Mouse (Mus musculus): ENCODE measurements at regions not wholly inside any gene's neighbourhood (a gene's known extent, or its start where the extent isn't known, plus 50 kb on each side); places are given as distances from the start of the nearest gene placed in this dataset.

DNA sequence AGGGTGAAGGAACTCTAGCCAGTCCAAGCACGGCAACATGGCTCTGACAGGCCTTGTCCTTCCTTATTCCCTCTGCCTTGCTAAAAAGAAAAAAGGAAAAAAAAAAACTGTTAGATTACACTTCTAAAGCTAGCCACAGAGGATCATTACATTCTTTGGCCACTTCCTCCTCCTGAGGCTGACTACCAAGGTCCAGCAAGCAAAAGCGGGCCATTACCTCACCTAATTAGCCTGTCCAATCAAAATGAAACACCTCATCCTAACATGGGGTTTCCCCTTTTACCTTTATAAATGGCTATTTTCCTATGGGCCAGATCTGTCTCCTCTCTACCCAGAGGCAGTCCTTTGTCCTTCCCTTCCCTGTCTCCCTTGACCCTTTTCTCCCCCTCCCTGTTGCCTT is 102.2 kb downstream of the Pih1h3b start:
- CTCF ChIA-PET, result interaction anchor here (1.2 kb wide), 1 partner anchor 19 kb away, joined by 7 read pairs; no protein-coding TSS in a partner anchor

DNA sequence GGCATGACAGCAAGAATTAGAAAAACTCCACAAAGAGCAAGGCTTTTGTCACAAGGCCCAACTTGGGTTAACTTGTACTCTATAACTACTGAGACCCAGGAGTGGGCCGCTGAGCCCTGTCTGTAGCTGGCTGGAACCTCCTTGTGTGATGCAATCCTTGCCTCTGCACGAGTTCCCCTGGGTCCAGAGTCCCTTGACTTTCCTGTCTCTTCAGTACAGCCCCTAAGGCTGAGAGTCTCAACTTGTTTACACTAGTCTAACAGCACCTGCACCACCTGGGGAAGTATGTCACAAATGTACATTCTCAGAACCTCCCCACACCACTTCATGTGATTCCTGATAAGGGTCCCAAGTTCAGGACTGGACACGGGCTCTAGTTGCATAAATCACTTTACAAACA is 103.3 kb downstream of the Pih1h3b start:
- CTCF ChIA-PET, result no interaction called here

DNA sequence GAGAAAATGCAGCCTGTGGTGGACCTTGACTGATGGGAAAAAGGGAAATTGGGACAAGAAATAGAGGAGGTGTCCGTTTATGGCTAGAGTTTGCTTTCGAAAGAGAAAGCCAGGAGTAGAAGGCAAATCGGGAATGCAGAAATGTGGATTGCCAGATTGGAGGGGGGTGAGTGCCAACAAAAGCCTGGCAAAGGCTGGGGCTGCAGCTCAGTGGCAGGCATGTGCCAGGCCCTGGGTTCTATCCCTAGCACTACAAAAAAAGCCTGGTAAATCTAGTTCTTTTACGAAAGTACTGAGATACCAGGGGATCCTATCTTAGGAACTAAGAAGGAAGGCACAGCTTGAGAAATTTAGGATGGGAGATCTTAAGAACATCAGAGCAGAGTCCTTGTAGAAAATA is 117.2 kb downstream of the Pih1h3b start:
- CTCF ChIA-PET, result no interaction called here

DNA sequence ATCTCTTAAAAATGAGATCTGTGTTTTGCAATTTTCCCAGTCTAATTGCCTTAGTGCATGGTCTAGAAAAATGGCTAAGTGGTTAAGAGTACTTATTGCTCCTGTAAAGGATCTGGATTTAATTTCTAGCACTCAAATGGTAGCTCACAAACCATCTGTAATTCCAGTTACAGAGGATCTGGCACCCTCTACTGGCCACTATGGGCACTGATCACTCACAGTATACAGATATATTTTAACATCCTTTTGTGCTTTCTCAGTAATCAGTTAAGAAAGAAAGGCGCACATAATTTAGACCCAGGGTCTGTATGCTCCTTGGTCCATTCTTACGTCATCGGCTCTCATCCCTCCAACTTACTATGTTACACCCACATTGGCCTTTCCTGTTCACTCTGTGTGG is 120.3 kb downstream of the Pih1h3b start:
- CTCF ChIA-PET, result no interaction called here

DNA sequence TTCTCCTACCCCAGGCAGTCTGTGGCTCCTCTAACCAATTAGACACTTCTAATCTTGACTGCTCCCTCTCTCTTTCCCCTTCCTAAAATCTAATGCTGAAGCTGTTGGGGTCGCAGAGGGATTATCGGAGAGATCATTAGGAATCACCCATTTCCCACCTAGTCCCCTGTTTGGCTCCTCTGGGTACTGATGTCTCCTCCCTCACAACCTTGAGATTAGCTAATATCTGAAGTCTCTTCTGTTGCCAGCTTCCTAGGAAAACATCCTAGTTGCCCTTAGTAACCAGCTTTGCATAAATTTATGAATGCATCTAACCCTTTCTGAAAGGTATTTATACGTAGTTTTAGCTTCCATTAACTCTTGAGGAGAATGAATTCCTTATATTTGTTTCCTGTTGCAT is 138.4 kb upstream of the Frmpd3 start:
- CTCF ChIA-PET, result no interaction called here

DNA sequence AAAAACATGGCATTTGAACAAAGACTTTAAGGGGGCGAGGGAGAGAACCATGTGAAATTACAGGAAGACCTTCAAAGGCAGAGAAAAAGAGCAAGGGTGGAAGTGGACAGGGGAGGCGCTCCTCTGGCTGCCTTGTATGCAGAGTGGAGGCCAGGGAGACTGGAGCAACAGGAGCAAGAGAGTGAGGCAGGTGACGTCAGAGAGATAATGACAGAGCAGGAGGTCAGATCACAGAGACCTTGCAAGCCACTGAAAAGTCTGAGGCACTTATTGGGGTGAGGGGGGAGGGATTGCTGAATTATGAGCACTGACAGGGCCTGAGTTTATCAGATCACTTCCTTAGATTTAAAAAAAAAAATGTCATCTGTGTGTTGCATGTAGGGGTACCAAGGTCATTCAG is 133.3 kb upstream of the Frmpd3 start:
- CTCF ChIA-PET, result no interaction called here

DNA sequence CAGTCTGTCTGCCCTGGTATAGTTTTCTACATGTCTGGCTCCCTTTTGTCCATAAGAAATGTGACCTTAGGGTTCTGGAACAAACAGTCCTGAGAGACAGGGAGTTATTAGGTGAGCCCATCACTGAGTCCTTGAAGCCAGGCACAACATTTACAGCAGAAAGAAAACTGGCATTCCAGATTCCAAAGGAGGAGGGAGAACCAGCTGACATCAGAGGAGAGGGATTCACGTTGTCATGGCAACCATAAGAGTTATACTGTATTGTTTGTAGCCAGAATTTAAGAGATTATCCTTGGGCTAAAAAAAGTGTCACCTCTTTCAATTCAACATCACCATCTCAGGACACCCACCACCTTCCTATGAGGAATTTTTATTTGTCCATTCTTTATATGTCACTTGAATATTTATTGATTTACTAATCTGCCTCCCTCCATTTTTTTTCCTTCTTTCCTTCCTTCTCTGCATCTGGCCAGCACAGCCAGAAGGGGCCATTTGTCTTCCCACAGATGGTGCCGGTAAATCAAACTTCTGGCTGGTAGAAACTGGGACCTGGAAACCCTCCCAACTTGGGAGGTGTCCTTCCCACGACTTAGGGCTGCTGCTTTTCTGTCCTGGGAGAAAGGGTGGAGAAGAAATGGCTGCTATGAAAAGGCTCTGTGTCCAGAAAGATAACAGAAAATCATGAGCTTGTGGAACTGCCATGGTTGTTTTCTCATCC is 129.3 kb upstream of the Frmpd3 start:
- CTCF ChIA-PET, result no interaction called here

DNA sequence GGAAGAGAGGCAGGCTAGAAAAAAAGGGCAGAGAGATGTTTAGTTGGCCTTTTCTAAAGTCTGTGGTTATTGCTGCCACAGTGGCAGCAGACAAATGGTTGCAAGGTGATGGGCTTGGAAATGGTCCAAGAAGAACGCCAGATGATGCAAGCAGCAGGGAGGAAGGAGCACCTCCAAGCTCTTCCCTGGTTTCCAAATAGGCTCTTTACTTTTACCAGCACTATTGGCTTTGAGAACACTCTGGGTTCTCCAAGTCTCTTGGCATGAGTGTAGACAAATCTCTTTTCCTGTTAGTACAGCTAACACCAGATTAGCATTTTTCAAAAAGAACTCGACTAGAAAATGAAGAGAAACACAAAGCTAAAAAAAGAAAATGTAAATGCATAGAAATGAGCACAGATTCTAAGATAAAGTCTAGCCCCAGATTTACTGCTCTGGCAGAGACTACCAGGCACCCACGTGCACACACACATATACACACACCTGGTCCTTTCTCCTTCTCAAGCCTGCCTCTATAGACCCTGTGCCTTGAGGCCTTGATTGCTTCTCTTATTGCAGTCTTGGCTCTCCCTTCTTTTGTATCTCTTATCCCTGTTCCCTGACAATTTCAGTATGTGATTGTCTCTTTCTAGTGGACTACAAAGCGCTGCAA is 127.7 kb upstream of the Frmpd3 start:
- CTCF ChIA-PET, result no interaction called here

DNA sequence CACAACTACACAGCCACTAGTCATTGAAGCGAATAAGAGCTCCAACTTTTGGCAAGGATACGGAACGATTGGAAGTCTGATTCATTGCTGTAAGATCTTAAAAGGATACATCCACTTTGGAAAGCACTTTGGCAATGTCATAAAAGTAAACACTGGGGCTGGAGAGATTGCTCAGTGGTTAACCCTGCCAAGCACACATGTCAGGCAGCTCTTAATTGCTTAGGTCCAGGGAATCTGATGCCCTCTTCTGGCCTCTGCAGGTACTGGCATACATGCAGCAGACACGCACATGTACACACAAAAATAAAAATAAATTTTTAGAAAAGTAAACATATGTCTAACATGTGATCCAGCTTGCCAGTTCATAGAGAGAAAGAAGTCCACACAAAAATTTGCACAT is 86.3 kb upstream of the Frmpd3 start:
- CTCF ChIA-PET, result no interaction called here

DNA sequence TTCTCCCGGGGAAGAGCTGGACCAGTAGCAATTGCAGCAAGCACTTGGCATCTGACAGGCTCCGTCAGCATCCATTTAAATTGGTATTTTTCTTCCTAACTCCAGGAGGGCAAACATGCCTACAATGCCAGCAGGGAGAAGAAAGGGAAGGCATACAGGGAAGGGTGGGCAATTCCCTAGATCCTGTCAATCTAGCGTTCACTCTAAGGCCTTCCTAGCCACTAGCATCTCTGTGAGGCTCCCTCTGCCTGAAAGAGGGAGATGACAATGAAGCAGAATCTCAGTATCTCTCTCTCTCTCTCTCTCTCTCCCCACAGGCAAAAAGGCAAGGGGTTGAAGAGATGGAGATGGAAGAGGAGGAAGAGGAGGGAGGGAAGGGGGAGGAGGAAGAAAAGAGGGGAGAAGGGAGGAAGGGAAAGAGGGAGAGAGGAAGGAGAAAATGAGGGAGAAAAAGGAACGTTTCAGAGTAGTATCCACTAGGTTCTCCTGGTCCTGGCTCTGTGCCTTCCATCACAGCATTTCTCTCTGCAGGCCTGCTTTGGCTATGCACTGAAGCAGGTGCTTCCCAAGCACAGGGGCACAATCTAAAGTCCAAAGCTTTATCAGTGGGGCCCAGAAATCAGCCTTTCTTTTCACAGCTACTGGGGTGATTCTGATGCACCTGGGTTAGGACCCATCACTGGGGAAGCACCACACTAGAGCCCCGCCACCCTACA is 72.2 kb upstream of the Frmpd3 start:
- CTCF ChIA-PET, result no interaction called here

DNA sequence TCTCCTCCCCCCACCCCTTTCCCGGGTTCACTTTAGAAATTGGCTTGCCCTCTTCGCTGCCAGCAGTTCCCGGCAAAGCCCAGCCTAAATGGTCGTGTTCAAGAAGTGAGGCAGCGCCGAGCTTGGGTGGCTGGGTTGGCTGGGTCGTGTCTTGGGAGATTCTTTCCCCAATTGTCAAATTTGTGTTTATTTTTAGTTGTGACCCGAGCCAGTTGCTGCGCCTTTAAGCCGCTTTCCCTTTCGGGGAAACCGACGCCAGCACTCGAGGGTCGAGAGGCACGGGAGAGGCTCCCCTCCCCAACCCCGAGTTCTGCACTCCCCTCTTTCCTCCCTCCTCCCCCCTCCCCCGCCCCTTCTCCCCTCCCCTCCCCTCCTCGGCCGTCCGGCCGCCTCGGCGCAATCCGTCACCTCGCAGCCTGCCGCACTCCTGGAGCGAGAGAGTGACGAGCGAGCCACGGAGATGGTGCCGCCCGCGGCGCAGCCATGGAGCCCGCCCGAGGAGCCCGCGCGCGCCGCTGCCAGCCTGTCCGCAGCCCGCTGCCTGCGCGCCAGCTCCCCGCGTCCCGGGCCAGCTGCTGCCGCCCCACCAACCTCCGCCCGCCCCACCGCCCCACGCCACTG is 64.6 kb upstream of the Frmpd3 start:
- CTCF ChIA-PET, result no interaction called here

DNA sequence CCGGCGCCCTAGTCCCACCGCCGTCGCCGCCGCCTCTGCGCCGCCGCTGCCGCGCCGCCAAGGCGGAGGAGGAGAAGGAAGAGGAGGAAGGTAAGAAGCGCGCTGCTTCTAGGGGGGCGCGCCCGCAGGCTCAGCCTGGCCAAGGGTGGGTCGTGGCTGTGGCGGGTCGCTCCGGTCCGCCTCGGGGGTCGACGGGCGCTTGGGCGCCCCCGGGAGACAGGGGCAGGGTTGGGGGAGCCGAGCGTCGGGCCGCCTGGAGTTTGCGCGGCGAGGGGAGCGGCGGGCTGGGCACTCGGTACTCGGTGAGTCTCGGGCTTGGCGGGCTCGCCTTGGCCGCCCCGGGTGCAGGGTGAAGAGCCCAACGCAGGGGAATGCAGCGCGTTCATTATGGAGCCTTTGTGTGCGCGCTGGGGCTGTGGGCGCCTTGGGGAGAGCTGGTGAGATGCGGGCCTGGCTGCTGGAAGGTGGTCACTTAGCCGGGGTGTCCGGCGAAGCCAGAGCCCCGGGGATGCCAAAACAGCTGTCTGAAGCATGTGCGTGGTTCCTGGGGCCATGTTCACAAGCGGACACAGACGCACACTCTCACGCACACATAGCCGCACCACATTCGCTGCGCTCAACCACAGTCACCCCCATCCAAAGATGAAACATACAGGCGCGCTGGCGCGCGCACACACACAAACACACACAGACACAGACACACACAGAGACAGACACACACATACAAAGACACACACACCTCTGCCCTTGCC is 63.9 kb upstream of the Frmpd3 start:
- CTCF ChIA-PET, result no interaction called here

DNA sequence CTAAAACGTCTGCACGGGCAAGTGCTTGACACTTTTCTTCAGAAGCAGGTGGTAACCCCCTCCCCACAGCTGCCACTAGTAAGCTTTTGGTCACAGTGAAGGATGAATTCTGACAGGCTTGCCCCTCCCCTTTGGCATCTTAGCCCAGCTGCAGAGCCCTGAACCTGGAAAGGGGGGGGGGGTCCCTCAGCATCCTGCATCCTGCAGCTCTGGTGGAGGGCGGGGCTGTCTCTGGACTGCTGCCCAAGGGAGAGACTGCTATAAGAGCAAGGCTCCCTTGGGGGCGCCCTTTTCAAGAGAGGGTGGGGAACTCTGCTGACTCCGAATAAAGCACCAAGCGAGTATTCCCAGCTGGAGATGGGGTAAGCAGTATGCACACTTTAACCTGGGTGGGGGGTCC is 62.8 kb upstream of the Frmpd3 start:
- CTCF ChIA-PET, result no interaction called here

DNA sequence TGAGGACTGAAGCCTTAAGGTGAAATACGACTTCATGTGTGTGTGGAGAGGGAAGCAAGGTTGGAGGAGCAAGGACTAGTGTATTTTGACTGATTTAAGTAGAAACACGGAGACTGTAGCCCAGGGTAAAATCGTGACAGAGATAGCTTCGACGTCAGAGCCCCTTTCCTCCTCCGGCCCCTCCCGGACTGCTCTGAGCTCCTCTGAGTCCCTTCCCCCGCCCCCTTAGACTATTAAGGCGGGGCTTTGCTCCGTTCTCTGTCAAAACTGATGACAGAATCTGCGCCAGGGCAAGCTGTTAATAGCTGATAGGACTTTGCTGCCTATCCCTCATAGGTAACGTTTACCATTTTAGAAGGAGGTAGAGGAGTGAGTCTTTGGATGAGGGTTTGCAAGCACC is 62.0 kb upstream of the Frmpd3 start:
- CTCF ChIA-PET, result no interaction called here
